Mouse (Mus musculus) MEL (cell line): ENCODE data around the gene Ttc3.

Experiments used
- GATA1 ChIP-seq: IDR thresholded peaks from 2 replicates; pipeline ENCODE4 v1.6.1; 2011; ENCODE audit warnings: low read depth, low read length, improper control_type of control experiment
- POLR2A ChIP-seq, 2 experiments: IDR thresholded peaks; 2 replicates each; pipeline ENCODE4 v1.6.1; 2011 to 2012; ENCODE audit warnings: low read length in 2 of 2, mild to moderate bottlenecking in 2 of 2, control low read depth in 1 of 2, improper control_type of control experiment in 1 of 2, low read depth in 1 of 2, moderate library complexity in 1 of 2; ENCODE audit not compliant: control insufficient read depth in 1 of 2, insufficient read depth in 1 of 2, poor library complexity in 1 of 2

DNA sequence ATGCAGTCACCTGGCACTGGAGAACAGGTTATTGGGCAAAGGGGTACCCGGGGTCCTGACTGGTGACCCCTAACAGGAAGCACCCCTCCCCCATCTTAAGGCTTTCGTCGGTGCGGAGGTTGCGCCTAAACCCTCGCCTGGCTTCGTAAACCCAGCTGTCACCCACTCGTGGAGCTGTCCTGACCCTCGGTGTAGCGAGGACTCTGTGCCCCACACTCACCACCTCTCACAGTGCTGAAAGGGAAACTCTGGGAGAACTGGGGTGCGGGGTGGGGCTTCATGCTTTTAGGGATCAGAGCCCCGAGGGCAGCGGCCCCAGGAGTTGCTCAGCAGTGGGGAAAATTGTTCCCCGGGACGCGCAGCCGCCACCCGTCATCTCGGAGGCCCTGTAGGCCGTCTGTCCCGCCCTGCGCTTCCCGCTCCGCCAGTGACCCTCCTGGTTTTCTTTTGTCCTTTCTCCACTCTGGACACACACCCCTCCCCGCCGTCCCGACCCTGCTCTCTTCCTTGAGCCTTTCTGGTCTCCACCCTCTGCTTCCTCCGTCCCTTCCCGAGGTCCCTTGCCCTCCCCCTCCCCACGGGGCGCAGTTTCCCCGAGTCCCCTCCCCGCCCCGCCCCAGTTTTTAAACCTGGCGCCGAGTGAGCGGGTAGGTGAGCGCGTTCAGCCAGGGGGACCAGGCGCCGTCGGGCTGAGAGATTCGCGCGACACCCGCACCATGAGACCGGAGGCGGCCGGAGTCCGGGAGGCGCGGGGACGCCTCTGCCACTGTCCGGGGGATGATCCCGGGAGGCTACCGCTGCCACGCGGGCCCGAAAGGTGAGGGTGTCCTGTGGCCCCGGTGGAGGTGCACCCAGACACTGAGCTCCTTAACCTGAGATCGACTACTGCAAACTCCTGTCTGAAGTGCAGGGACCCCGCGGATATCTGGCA lies 42.4 kb upstream of the Ttc3 start, which contains the start of gene Ripply3:
- TF ChIP-seq GATA1: no peak
- no peak for TF ChIP-seq POLR2A (IDR thresholded peaks at IDR 0.05; ENCODE audit: control insufficient read depth in 1 of 2, insufficient read depth in 1 of 2, low read depth in 1 of 2, low read length in 2 of 2, poor library complexity in 1 of 2)
